Mouse (Mus musculus): ENCODE results near the gene Tia1. TPM values are rescaled to one million over a fixed set of nuclear protein-coding genes. Genes with fewer than 3 reads are reported as not detected.

Gene Tia1
- polyA plus RNA-seq, 1 experiment from 2014 or later: 140 TPM

DNA sequence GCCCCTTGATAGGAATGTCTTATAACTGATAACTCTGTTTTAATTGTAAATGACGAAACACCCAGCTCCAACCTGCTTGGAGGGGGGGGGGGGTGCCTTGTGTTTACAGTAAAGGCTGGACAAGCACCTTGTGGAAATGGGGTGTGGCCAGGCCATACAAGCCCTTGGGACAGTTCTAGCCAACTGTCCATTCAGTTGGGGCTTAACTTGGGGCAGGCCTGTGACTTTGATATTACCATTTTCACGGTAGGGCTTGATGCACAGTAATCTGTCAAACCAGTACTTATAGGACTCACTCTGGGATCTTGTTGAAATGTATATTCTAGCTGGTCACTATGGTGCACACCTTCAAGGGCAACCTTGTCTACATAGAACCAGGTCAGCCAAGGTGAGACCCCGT is 67.3 kb downstream of the Tia1 start:
- Histone ChIP-seq H3K9me3 (replicated peaks) (no peaks in the 10 kb centered on the region), H3K27me3 (replicated peaks) (no peaks in the 10 kb centered on the region), H3K9ac (no peak overlapping the region; the same call in 1 of the 2 replicates), H3K27ac (ENCODE audit: poor library complexity, severe bottlenecking) (peak overlapping the region; percentile 81), H3K36me3 (peaks cover 16% of the 10 kb centered on the region), H3K4me2 (peak overlapping the region; percentile 62), H3K4me1 (replicated peaks) (peaks cover 29% of the 10 kb centered on the region), H3K4me3 (no peak overlapping the region)
- no peak for ATAC-seq (ENCODE audit: insufficient number of reproducible peaks, low FRiP score)
- WGBS: 84% methylated on average over 3 of the region's 3 CpGs

DNA sequence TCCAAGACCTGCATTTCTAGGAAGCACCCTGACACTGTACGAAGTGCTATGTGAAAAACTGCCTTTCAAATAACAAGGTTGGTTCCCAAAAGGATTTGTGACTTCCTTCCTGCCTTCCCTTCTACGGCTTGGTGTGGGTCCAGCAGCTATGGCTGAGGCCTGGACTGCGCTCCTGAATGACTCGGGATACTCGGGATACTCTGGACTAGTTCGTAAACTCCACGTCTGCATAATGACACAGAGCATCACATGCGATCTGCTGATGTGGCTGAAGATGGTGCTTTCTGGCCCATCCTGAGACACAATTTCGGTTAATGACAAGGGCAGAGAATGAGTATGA is 67.7 kb downstream of the Tia1 start:
- Histone ChIP-seq H3K9me3 (replicated peaks) (no peaks in the 10 kb centered on the region), H3K27me3 (replicated peaks) (no peaks in the 10 kb centered on the region), H3K4me1 (replicated peaks) (peaks cover 34% of the 10 kb centered on the region), H3K36me3 (peaks cover 14% of the 10 kb centered on the region), H3K9ac (peak overlapping the region; percentile 47), H3K27ac (ENCODE audit: poor library complexity, severe bottlenecking) (peak overlapping the region; percentile 81), H3K4me3 (peak overlapping the region; percentile 33), H3K4me2 (peak overlapping the region; percentile 62)
- peak; percentile 33 for ATAC-seq (ENCODE audit: insufficient number of reproducible peaks, low FRiP score)
- WGBS: 20% methylated on average over 9 of the region's 9 CpGs

DNA sequence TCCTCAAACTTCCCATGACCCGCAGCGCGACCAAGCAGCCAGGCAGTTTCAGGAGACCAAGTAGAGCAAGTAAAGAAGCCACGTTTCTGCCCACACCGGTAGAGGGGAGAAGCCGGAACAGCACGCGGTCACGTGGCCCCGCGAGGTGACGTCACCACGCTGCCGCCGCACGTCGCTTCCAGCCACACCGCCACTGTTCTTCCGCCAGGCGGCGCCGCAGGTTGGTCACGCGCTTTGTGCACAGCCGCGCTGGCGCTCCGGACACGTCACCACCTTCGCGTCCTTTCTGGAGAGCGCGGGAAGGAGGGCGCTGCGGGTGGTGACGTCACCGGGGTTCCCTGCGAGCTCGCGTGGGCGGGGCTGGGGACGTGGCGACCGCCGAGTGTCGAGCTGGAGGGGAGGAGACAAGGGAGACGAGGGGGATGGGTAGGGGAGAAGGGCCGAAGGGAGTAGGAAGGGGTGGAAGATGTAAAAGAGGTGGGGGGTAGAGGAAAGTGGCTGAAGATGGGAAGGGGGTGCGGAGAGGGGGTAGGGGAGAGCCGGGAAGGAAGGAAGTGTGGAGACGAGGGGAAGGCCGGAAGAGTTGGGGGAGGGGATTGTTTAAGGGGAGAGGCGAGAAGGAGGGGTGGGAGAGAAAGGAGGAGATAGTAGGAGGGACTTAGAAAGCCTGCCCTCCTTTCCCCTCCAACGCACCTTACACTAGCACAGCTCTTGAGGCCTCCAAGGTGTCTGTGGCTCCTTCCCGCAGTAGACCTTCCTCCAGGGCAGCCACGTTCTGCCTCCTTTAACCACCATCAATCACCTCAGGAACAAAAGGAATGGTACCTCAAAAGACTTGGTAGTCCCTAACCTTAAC is 68.3 kb downstream of the Tia1 start:
- peak; percentile 95 for ATAC-seq (ENCODE audit: insufficient number of reproducible peaks, low FRiP score)
- peak overlapping the region; percentile 73 for H3K9ac ChIP-seq
- peaks cover 37% of the 10 kb centered on the region for H3K4me1 ChIP-seq (replicated peaks)
- H3K4me2 ChIP-seq: peak overlapping the region; percentile 62
- under 1% methylated on average over 55 of the region's 56 CpGs for WGBS
- peaks cover 9% of the 10 kb centered on the region for H3K36me3 ChIP-seq
- H3K9me3 ChIP-seq (replicated peaks): no peaks in the 10 kb centered on the region
- H3K27ac ChIP-seq (ENCODE audit: poor library complexity, severe bottlenecking): peak overlapping the region; percentile 87
- no peaks in the 10 kb centered on the region for H3K27me3 ChIP-seq (replicated peaks)
- H3K4me3 ChIP-seq: peak overlapping the region; percentile 33

DNA sequence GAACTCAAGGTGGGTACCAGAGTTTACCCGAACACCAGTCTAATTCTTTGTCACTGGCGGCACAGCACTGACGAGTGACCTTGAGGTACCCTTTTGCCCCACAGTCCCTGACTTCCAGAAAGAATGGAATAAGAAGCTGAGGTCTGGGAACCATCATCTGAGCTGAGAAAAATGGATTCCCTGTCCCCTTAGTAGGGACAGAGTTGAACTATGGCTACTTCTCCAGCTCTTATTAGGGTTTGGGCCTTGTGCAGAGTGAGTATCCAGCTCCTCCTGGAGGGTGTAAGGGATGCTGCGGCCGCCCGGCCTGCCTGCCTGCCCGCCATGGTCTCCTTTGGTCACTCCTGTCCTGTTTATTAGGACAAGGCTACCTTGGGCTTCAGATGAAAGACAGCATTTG is 69.1 kb downstream of the Tia1 start:
- Histone ChIP-seq H3K9ac (peak overlapping the region; percentile 73), H3K27ac (ENCODE audit: poor library complexity, severe bottlenecking) (peak overlapping the region; percentile 87), H3K4me3 (peak overlapping the region; percentile 33), H3K27me3 (replicated peaks) (no peaks in the 10 kb centered on the region), H3K4me1 (replicated peaks) (peaks cover 44% of the 10 kb centered on the region), H3K9me3 (replicated peaks) (no peaks in the 10 kb centered on the region), H3K36me3 (peaks cover 3% of the 10 kb centered on the region), H3K4me2 (peak overlapping the region; percentile 62)
- no peak for ATAC-seq (ENCODE audit: insufficient number of reproducible peaks, low FRiP score)
- WGBS: 69% methylated on average over 7 of the region's 7 CpGs

DNA sequence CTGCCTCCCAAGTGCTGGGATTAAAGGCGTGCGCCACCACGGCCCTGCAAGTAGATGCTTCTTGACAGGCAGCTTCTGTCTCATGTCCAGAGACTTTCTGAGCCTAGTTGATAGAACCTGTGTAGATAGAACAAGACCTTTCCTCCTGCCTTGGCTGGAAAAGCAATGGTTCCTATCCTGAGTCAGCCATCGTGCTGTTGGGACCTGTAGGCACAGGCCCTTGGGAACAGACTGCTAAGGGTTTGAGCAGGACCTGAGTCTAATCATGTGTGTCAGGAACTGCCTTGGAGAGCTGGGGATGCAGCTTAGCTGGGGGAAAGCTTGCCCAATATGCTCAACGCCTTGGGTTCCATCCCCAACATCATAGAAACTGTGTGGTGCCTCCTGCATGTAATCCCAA is 70.1 kb downstream of the Tia1 start:
- Histone ChIP-seq H3K4me3 (no peak overlapping the region), H3K27me3 (replicated peaks) (no peaks in the 10 kb centered on the region), H3K9me3 (replicated peaks) (no peaks in the 10 kb centered on the region), H3K4me1 (replicated peaks) (peaks cover 54% of the 10 kb centered on the region), H3K27ac (ENCODE audit: poor library complexity, severe bottlenecking) (no peak overlapping the region), H3K4me2 (no peak overlapping the region), H3K36me3 (no peaks in the 10 kb centered on the region; the same call in none of the 2 replicates), H3K9ac (no peak overlapping the region)
- 92% methylated on average over 5 of the region's 5 CpGs for WGBS
- ATAC-seq (ENCODE audit: insufficient number of reproducible peaks, low FRiP score): no peak

DNA sequence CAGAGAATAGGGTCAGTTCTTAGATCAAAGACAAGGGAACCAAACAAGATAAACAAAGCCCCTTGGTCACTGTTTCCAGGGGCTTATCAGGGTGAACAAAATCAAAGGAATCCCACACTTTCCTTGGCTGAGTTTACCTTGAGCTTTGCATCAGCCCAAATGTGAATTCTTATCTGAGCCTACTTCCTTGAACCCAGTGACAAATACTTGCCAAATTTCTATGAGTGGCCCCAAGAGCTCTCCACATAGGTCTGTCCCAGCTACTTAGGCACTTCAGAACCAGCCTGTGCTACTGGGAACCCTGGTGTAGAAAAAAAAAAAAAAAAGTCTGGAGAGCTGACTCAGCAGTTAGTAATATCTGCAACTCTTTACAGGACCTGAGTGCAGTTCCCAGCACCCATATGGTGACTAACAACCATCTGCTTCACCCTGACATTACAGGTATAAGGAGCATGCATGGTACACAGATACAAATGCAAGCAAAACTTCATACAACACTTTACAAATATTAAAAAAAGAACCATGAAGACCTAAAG is 70.7 kb downstream of the Tia1 start:
- Histone ChIP-seq H3K9ac (no peak overlapping the region), H3K9me3 (replicated peaks) (no peaks in the 10 kb centered on the region), H3K36me3 (no peaks in the 10 kb centered on the region; the same call in none of the 2 replicates), H3K27ac (ENCODE audit: poor library complexity, severe bottlenecking) (peak overlapping the region; percentile 67), H3K27me3 (replicated peaks) (no peaks in the 10 kb centered on the region), H3K4me3 (no peak overlapping the region), H3K4me1 (replicated peaks) (peaks cover 60% of the 10 kb centered on the region), H3K4me2 (no peak overlapping the region)
- ATAC-seq (ENCODE audit: insufficient number of reproducible peaks, low FRiP score): no peak

DNA sequence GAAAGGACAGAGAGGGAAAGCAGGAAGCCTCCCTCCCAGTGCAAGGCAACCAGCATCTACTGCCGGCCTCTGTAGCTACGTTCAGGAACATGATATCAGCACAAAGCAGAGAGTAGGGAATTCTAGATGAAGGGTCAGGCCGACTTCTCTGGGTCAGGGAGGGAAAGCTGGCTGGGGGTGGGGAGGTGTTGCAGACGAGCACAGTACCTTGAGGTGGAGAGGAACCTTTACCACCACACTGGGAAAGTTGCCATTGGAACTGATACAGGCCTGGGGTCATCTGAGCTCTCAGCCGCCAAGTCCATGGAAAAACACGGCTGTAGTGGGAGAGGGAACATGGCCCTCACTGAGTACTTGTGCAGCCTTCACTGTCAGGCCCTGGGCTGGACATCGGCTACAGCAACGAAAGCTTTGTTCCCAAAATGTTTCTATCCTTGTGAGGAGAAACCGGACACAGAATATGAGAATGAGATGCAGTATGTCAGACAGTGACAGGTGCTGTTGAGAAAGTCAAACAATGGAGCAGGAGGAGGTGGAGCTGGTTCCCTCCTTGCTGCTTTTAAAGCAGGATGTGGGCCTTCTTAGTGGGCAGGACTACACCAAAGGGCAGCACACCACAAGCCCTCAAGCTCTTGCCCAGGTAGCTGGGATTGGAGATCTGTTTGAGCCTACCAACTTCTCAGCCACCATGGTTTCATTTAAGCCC is 71.6 kb downstream of the Tia1 start:
- Histone ChIP-seq H3K36me3 (no peaks in the 10 kb centered on the region), H3K4me2 (no peak overlapping the region), H3K27ac (ENCODE audit: poor library complexity, severe bottlenecking) (peak overlapping the region; percentile 67), H3K4me3 (no peak overlapping the region), H3K9me3 (replicated peaks) (no peaks in the 10 kb centered on the region), H3K4me1 (replicated peaks) (peaks cover 69% of the 10 kb centered on the region), H3K27me3 (replicated peaks) (no peaks in the 10 kb centered on the region), H3K9ac (no peak overlapping the region)
- no peak for ATAC-seq (ENCODE audit: insufficient number of reproducible peaks, low FRiP score)
- WGBS: 49% methylated on average over 9 of the region's 9 CpGs

DNA sequence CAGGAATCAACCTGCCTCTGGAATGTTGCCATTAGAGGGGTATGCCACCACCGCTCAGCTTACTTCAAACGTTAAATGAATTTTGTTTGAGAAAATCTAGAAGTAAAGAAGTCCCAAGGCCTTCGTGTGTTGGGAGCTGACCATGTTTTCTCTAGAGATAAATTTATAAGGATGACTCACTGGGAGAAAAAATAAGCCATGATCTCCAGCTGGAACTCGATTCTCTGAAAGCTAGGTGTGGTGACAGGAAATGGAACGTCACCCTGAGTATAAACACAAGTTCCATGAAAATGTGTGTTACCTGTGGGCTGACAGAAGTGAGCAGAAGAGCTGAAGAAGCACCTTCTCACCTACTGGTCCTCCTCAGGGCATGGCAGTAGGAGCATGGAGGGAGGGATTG is 72.9 kb downstream of the Tia1 start:
- peaks cover 75% of the 10 kb centered on the region for H3K4me1 ChIP-seq (replicated peaks)
- no peaks in the 10 kb centered on the region for H3K36me3 ChIP-seq
- no peak overlapping the region for H3K4me3 ChIP-seq
- 60% methylated on average over 5 of the region's 5 CpGs for WGBS
- no peaks in the 10 kb centered on the region for H3K27me3 ChIP-seq (replicated peaks)
- no peak overlapping the region for H3K4me2 ChIP-seq
- H3K27ac ChIP-seq (ENCODE audit: poor library complexity, severe bottlenecking): peak overlapping the region; percentile 69
- ATAC-seq (ENCODE audit: insufficient number of reproducible peaks, low FRiP score): no peak
- no peak overlapping the region for H3K9ac ChIP-seq
- no peaks in the 10 kb centered on the region for H3K9me3 ChIP-seq (replicated peaks)

DNA sequence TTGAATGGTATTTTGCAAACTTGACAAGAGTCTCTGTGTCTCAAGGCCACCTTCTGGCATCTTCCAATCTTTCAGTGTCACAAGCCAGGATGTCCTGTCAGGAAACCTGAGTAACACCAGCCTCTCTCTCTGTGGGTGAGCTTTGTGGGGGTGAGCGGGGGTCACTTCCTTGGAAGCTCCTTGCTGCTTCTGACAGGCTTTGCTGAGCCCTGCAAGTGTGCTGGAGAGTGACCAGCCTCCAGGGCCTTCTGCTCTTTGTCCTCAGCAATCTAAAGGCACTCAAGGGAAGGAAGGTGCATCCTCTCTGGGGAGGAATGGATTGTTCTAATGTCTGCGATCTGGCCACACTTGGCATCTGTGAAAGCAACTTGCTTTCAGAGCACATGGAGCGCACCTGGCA is 75.3 kb downstream of the Tia1 start:
- WGBS: 61% methylated on average over 3 of the region's 3 CpGs
- ATAC-seq (ENCODE audit: insufficient number of reproducible peaks, low FRiP score): peak; percentile 28; the same call in 1 of the 2 replicates
- Histone ChIP-seq H3K36me3 (no peaks in the 10 kb centered on the region), H3K4me1 (replicated peaks) (peaks cover 68% of the 10 kb centered on the region), H3K9ac (no peak overlapping the region), H3K4me2 (no peak overlapping the region), H3K9me3 (replicated peaks) (no peaks in the 10 kb centered on the region), H3K4me3 (no peak overlapping the region), H3K27me3 (replicated peaks) (no peaks in the 10 kb centered on the region), H3K27ac (ENCODE audit: poor library complexity, severe bottlenecking) (0 out of 2 replicates have a peak overlapping the region, but pooled peaks have one; percentile 42)

DNA sequence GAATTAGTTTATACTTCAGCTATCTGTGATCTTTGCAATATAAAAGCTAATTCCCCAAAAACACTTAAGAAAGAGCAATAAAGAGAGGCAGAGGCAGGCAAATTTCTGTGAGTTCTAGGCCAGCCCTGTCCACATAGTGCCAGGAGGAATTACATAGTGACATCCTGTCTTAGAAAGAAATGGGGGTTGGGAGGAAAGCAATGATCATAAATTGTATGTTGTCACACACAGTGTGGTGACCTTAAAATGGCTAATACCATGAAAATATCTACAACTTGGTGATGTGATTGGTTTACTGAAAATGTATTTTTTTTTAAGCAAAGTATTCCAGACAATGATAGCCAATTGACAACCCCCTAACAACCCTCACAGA is 75.8 kb downstream of the Tia1 start:
- H3K4me2 ChIP-seq: no peak overlapping the region
- no peaks in the 10 kb centered on the region for H3K9me3 ChIP-seq (replicated peaks)
- H3K27ac ChIP-seq (ENCODE audit: poor library complexity, severe bottlenecking): peak overlapping the region; percentile 75
- H3K9ac ChIP-seq: no peak overlapping the region
- no peaks in the 10 kb centered on the region for H3K27me3 ChIP-seq (replicated peaks)
- no peak for ATAC-seq (ENCODE audit: insufficient number of reproducible peaks, low FRiP score)
- no peaks in the 10 kb centered on the region for H3K36me3 ChIP-seq
- no peak overlapping the region for H3K4me3 ChIP-seq
- peaks cover 71% of the 10 kb centered on the region for H3K4me1 ChIP-seq (replicated peaks)

DNA sequence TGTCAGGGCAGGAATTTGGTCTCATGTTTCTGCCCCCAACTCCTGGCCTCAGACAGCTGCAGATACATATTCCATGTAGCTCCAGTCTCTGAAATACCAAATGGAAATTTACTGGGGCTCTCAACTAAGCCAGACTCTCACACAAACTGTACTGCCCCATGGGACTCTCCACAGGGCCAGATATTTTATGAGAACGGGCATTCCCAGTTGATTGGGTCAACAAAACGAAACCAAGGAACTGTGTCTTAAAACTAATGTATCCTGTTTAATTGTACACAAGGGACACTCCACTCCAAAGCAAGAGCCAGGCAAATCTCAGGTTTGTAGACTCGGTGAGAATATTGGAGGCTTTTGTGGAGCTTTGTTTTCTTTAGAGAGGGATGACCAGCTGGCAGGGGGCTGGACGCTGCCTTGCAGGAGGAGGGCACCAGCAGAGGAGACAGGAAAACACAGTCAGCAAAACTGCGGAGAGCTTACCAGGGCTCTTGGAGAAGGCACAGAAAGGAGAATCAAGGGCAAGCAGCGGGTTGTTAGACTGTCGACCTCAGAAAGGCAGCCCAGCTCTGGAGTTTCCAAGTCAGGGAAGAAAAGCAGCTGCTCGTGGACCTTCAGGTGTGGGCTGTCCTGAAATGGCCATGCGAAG is 76.3 kb downstream of the Tia1 start:
- 29% methylated on average over 9 of the region's 9 CpGs for WGBS
- H3K9me3 ChIP-seq (replicated peaks): no peaks in the 10 kb centered on the region
- no peaks in the 10 kb centered on the region for H3K36me3 ChIP-seq
- peak overlapping the region; percentile 41 for H3K4me2 ChIP-seq
- H3K27me3 ChIP-seq (replicated peaks): no peaks in the 10 kb centered on the region
- ATAC-seq (ENCODE audit: insufficient number of reproducible peaks, low FRiP score): no peak
- 0 out of 2 replicates have a peak overlapping the region, but pooled peaks have one; percentile 54 for H3K9ac ChIP-seq
- no peak overlapping the region for H3K4me3 ChIP-seq
- H3K27ac ChIP-seq (ENCODE audit: poor library complexity, severe bottlenecking): peak overlapping the region; percentile 75
- peaks cover 68% of the 10 kb centered on the region for H3K4me1 ChIP-seq (replicated peaks)

Measured in heart, embryonic 12.5 days (tissue).